In the genomic region with DNA sequence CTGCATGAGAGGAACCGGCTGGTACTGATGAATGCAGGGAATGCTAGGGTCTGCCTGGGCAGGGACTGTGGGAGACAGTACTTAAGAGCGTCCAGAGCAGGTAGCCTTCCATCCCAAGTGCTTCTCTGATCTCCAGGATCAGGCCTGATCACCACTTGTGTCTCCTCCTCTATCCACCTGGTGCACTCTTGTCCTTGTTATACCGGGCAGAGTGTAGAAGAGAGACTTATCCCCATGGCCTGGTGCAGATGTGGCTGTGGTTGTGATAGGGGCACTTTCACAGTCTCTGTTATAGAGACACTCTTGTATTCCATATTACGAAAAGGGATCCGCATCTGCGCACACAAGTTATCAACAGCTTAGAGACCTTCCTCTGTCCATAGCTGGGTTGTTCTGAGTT, we compare ENCODE assay signal across 18 mouse cellular contexts.
"Had no signal": no experiment of that assay in that cellular context is flagged by ENCODE, and none has a peak within 500 bp of the region (broad histone marks: within the 10 kb centered on the region; RNA-seq: fewer than 3 reads in every experiment).

No protein-coding gene starts in this region.

- H3K4me3 ChIP-seq: liver, embryonic 15.5 days; lung, embryonic 15.5 days; megakaryocyte, embryonic 14.5 days; midbrain, embryonic 12.5 days; neural tube, embryonic 12.5 days had no signal

- H3K36me3 ChIP-seq: liver, embryonic 15.5 days; lung, embryonic 15.5 days; midbrain, embryonic 12.5 days; neural tube, embryonic 12.5 days had no signal

- ATAC-seq: liver, postnatal 0 days; lung, postnatal 0 days had no signal

- DNase-seq: liver, postnatal 0 days; lung, adult 2 months; lung, postnatal 14 days; lung, postnatal 36 days; midbrain, embryonic 14.5 days; right cerebral cortex, postnatal 25 days; right cerebral cortex, postnatal 4 days; spleen, adult 18-20 months; thymus, adult 18-20 months; thymus, postnatal 14 days; thymus, postnatal 36 days had no signal

- H3K27ac ChIP-seq: liver, embryonic 15.5 days; lung, embryonic 15.5 days; macrophage; midbrain, embryonic 12.5 days; neural tube, embryonic 12.5 days had no signal

- H3K27me3 ChIP-seq: liver, embryonic 15.5 days; lung, embryonic 15.5 days; megakaryocyte, embryonic 14.5 days; midbrain, embryonic 12.5 days; neural tube, embryonic 12.5 days had no signal

- H3K9ac ChIP-seq: liver, embryonic 15.5 days; liver, postnatal 0 days; lung, embryonic 15.5 days; midbrain, embryonic 12.5 days; neural tube, embryonic 12.5 days had no signal

- H3K4me2 ChIP-seq: lung, embryonic 15.5 days; midbrain, embryonic 12.5 days; neural tube, embryonic 12.5 days had no signal

- H3K9me3 ChIP-seq: liver, embryonic 15.5 days; lung, embryonic 15.5 days; midbrain, embryonic 12.5 days; neural tube, embryonic 12.5 days had no signal

- H3K4me1 ChIP-seq: lung, embryonic 15.5 days; midbrain, embryonic 12.5 days; neural tube, embryonic 12.5 days had no signal
